Mouse (Mus musculus): ENCODE results near the gene Bcap31. TPM values are rescaled to one million over a fixed set of nuclear protein-coding genes. Genes with fewer than 3 reads are reported as not detected.
"Not testable (repeated sequence)": the region's sequence is repeated elsewhere in the genome, so short reads cannot be mapped to it uniquely, and the experiment has no call there.

Gene Bcap31
- polyA plus RNA-seq, 1 experiment = 185 TPM

- H3K27me3 ChIP-seq (ENCODE audit: control insufficient read depth, insufficient read depth, insufficient read length) = no peaks in the 10 kb centered on the region
- H3K79me2 ChIP-seq (ENCODE audit: control insufficient read depth, insufficient read depth) = no peaks in the 10 kb centered on the region
- H3K36me3 ChIP-seq (ENCODE audit: control insufficient read depth, insufficient read depth) = no peaks in the 10 kb centered on the region
- TF ChIP-seq MYOG (IDR thresholded peaks at IDR 0.05; ENCODE audit: control insufficient read depth, extremely low read depth, insufficient read length) = no peak
- TF ChIP-seq USF1 (IDR thresholded peaks at IDR 0.05; ENCODE audit: low read depth) = no peak
- no peak for TF ChIP-seq MYOD1 (IDR thresholded peaks at IDR 0.05; ENCODE audit: control insufficient read depth, insufficient read length, low read depth)
- TF ChIP-seq FOSL1 (IDR thresholded peaks at IDR 0.05; ENCODE audit: insufficient read depth, low read length, poor library complexity, severe bottlenecking) = no peak
- no peak for TF ChIP-seq CEBPB (IDR thresholded peaks at IDR 0.05; ENCODE audit: low read depth)
- no peak for TF ChIP-seq CTCF (IDR thresholded peaks at IDR 0.05; ENCODE audit: control insufficient read depth, insufficient read depth, insufficient read length)
- TF ChIP-seq MAX (IDR thresholded peaks at IDR 0.05) = no peak
- H3ac ChIP-seq (ENCODE audit: control insufficient read depth, insufficient read length, low read depth) = no peak overlapping the region
- H3K4me3 ChIP-seq (ENCODE audit: insufficient read depth, poor library complexity, severe bottlenecking) = no peak overlapping the region
- no peaks in the 10 kb centered on the region for H3K79me3 ChIP-seq (ENCODE audit: low read depth)
These were observed 29.0 kb upstream of the Bcap31 start for GRCm38 (mm10) chrX:73744774-73745481.

DNA sequence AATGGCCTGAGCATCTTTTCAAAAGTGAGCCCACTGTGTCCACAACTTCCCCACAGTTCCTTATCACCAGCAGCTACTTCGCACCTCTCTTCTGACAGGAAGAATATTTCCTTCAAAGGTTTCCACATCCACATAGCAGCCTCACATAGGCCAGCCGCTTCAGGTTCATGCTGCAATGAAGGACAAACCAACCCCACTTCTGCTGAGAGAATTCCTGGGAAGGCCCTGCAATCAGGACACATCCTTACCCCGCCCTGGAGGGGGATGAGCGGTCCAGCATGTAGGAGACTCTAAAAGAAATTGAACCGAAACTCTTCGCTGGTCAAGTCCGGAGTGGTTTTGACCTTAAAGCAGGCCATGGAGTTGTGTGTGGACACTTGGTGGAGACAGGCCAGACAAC is 23.9 kb upstream of the Bcap31 start:
- H3K79me3 ChIP-seq (ENCODE audit: low read depth); H3K27me3 ChIP-seq (ENCODE audit: control insufficient read depth, insufficient read depth, insufficient read length); H3K36me3 ChIP-seq (ENCODE audit: control insufficient read depth, insufficient read depth); H3K79me2 ChIP-seq (ENCODE audit: control insufficient read depth, insufficient read depth); H3ac ChIP-seq (ENCODE audit: control insufficient read depth, insufficient read length, low read depth); H3K4me3 ChIP-seq (ENCODE audit: insufficient read depth, poor library complexity, severe bottlenecking): not testable (repeated sequence)

DNA sequence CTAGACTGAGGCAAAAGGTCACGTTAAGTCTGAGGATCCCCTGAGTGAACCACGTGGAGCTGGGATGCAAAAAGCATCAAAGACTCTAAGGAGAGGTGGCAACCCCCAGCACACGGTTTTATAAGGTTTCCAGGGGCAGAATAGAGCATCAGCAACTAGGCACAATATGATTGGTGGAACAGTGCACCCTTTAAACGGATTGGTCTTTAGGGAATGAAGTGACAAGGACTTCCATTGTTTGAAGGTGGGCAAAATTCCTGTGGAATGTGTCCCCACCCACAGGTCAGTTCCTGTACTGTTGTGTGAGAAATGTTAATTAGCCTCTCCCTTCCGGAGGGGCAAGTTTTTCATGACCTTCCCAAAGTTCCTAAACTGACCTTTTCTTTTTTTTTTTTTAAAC is 23.2 kb upstream of the Bcap31 start:
- H3K79me2 ChIP-seq (ENCODE audit: control insufficient read depth, insufficient read depth) = no peaks in the 10 kb centered on the region
- no peaks in the 10 kb centered on the region for H3K79me3 ChIP-seq (ENCODE audit: low read depth)
- H3ac ChIP-seq (ENCODE audit: control insufficient read depth, insufficient read length, low read depth) = no peak overlapping the region
- H3K27me3 ChIP-seq (ENCODE audit: control insufficient read depth, insufficient read depth, insufficient read length) = no peaks in the 10 kb centered on the region
- TF ChIP-seq MYOD1 (IDR thresholded peaks at IDR 0.05; ENCODE audit: control insufficient read depth, insufficient read length, low read depth) = no peak
- no peak for TF ChIP-seq USF1 (IDR thresholded peaks at IDR 0.05; ENCODE audit: low read depth)
- TF ChIP-seq FOSL1 (IDR thresholded peaks at IDR 0.05; ENCODE audit: insufficient read depth, low read length, poor library complexity, severe bottlenecking) = no peak
- no peak for TF ChIP-seq MAX (IDR thresholded peaks at IDR 0.05)
- TF ChIP-seq CTCF (IDR thresholded peaks at IDR 0.05; ENCODE audit: control insufficient read depth, insufficient read depth, insufficient read length) = no peak
- TF ChIP-seq CEBPB (IDR thresholded peaks at IDR 0.05; ENCODE audit: low read depth) = no peak
- no peak for TF ChIP-seq MYOG (IDR thresholded peaks at IDR 0.05; ENCODE audit: control insufficient read depth, extremely low read depth, insufficient read length)
- no peaks in the 10 kb centered on the region for H3K36me3 ChIP-seq (ENCODE audit: control insufficient read depth, insufficient read depth)
- no peak overlapping the region for H3K4me3 ChIP-seq (ENCODE audit: insufficient read depth, poor library complexity, severe bottlenecking)

DNA sequence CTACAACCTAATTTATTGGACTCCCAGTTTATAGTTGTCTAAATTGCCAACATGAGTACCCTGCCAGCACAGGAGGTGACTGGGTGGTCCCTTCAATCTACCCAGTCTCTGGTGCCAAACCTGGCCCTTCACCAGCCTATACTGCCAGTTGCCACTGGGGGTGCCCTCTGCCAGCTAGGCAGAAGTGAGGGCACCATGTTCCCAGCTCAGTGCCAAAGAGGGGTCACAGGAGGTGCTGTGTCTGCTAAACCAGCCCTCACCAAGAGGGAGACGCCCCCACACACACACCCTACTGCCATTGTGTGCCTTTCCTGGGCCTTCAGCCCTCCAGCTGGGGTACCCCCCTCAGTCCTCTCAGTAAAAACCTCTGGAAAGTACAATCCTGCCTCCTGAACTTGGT is 22.2 kb upstream of the Bcap31 start:
- no peak for TF ChIP-seq MYOG (IDR thresholded peaks at IDR 0.05; ENCODE audit: control insufficient read depth, extremely low read depth, insufficient read length)
- TF ChIP-seq CTCF (IDR thresholded peaks at IDR 0.05; ENCODE audit: control insufficient read depth, insufficient read depth, insufficient read length) = no peak
- no peak for TF ChIP-seq CEBPB (IDR thresholded peaks at IDR 0.05; ENCODE audit: low read depth)
- no peak for TF ChIP-seq MAX (IDR thresholded peaks at IDR 0.05)
- no peak for TF ChIP-seq USF1 (IDR thresholded peaks at IDR 0.05; ENCODE audit: low read depth)
- no peak for TF ChIP-seq FOSL1 (IDR thresholded peaks at IDR 0.05; ENCODE audit: insufficient read depth, low read length, poor library complexity, severe bottlenecking)
- no peak for TF ChIP-seq MYOD1 (IDR thresholded peaks at IDR 0.05; ENCODE audit: control insufficient read depth, insufficient read length, low read depth)
- no peaks in the 10 kb centered on the region for H3K79me3 ChIP-seq (ENCODE audit: low read depth)
- no peaks in the 10 kb centered on the region for H3K36me3 ChIP-seq (ENCODE audit: control insufficient read depth, insufficient read depth)
- H3K4me3 ChIP-seq (ENCODE audit: insufficient read depth, poor library complexity, severe bottlenecking) = no peak overlapping the region
- H3K27me3 ChIP-seq (ENCODE audit: control insufficient read depth, insufficient read depth, insufficient read length) = no peaks in the 10 kb centered on the region
- H3K79me2 ChIP-seq (ENCODE audit: control insufficient read depth, insufficient read depth) = no peaks in the 10 kb centered on the region
- H3ac ChIP-seq (ENCODE audit: control insufficient read depth, insufficient read length, low read depth) = no peak overlapping the region

- H3K36me3 ChIP-seq (ENCODE audit: control insufficient read depth, insufficient read depth) = no peaks in the 10 kb centered on the region
- TF ChIP-seq CTCF (IDR thresholded peaks at IDR 0.05; ENCODE audit: control insufficient read depth, insufficient read depth, insufficient read length) = no peak
- no peak for TF ChIP-seq FOSL1 (IDR thresholded peaks at IDR 0.05; ENCODE audit: insufficient read depth, low read length, poor library complexity, severe bottlenecking)
- TF ChIP-seq USF1 (IDR thresholded peaks at IDR 0.05; ENCODE audit: low read depth) = no peak
- no peak for TF ChIP-seq CEBPB (IDR thresholded peaks at IDR 0.05; ENCODE audit: low read depth)
- no peak for TF ChIP-seq MAX (IDR thresholded peaks at IDR 0.05)
- no peak for TF ChIP-seq MYOG (IDR thresholded peaks at IDR 0.05; ENCODE audit: control insufficient read depth, extremely low read depth, insufficient read length)
- no peak for TF ChIP-seq MYOD1 (IDR thresholded peaks at IDR 0.05; ENCODE audit: control insufficient read depth, insufficient read length, low read depth)
- no peaks in the 10 kb centered on the region for H3K27me3 ChIP-seq (ENCODE audit: control insufficient read depth, insufficient read depth, insufficient read length)
- H3K4me3 ChIP-seq (ENCODE audit: insufficient read depth, poor library complexity, severe bottlenecking) = no peak overlapping the region
- H3ac ChIP-seq (ENCODE audit: control insufficient read depth, insufficient read length, low read depth) = no peak overlapping the region
- no peaks in the 10 kb centered on the region for H3K79me2 ChIP-seq (ENCODE audit: control insufficient read depth, insufficient read depth)
- no peaks in the 10 kb centered on the region for H3K79me3 ChIP-seq (ENCODE audit: low read depth)
These were observed 14.9 kb upstream of the Bcap31 start for GRCm38 (mm10) chrX:73730908-73731307.
